Mouse (Mus musculus) adrenal gland, postnatal 10 days (tissue): Measurements from ENCODE around the gene Cpeb2. TPM values are rescaled to one million over a fixed set of nuclear protein-coding genes. Genes with fewer than 3 reads are reported as not detected.
A peak's percentile ranks its signal among the peaks of the same experiment; 100 is the strongest.

Experiments used
- DNase-seq: peaks from one replicate; pipeline ENCODE4 v3.0.0; 2021; ENCODE audit warnings: mixed read lengths
- total RNA-seq, 2 experiments: library from RNA; stranded (reverse); gene quantifications; 2 replicates each; pipeline ENCODE4 v1.2.3; 2021

The Cpeb2 gene
- total RNA-seq, 2 experiments from 2014 or later: 19.6 to 21.4 TPM

DNA sequence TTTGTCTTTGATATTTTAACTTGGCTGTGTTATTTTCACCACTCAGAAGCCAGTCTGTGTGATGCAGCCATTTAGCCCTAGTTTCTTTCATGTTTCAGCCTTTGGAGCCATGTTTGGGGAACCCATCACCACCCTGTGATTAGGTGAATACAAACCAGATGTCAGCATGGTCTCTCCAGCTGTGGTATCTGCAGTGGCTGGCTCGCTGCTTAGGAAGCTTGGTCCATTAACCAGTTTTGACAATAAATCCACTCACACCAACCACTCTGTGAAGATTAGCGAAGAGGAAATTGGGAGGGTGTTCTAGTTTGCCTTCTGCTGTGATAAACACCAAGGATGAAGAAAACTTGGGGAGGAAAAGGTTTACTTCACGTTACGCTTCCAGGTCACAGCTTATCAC is 92.6 kb downstream of the Cpeb2 start:
- DNase-seq: no peak

- peak; percentile 36 for DNase-seq
Observed at GRCm38 (mm10) chr5:43328579-43328978, 95.6 kb downstream of the Cpeb2 start.

GRCm38 (mm10) chr5:43330260-43330659 is 97.3 kb downstream of the Cpeb2 start:
- no peak for DNase-seq

GRCm38 (mm10) chr5:43334469-43334868 is 101.5 kb downstream of the Cpeb2 start:
- DNase-seq: no peak

DNA sequence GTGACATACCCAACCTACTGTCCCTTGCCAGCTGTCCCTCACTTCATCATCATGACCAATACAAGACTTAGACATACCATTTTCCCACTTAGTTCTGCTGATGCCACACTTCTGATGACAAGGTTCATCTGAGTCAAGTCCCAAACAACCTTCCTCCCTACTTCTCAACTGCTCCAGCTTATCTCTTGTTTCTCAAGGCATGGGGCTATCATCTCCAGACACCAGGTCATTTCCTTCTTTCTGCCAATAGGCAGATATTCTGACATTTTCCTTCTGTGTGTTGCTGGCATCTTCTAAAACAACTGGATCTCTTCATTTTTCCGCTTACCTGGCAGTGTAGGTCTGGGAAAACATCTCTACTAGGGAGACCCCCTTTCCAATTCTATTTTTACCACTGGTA is 104.2 kb downstream of the Cpeb2 start:
- no peak for DNase-seq

GRCm38 (mm10) chr5:43338771-43339475 is 106.0 kb downstream of the Cpeb2 start:
- no peak for DNase-seq
